Comparison of ENCODE assay signal across 11 mouse cellular contexts in genomic region chr6:73428618-73429336, GRCm38 (mm10). TPM values are rescaled to one million over a fixed set of nuclear protein-coding genes. Genes with fewer than 3 reads are reported as not detected.
DNase-seq lines count a peak whose midpoint lies in the region; ATAC-seq lines count a peak whose summit lies in the region.
"Had no signal": no experiment of that assay in that cellular context is flagged by ENCODE, and none has a peak within 500 bp of the region (broad histone marks: within the 10 kb centered on the region; RNA-seq: fewer than 3 reads in every experiment).

No protein-coding gene starts in this region.

- peak overlapping the region; percentile 34; the same call in 1 of the 2 replicates for H3K27ac ChIP-seq in kidney, embryonic 15.5 days
- no peak overlapping the region for H3K27ac ChIP-seq in forebrain, embryonic 15.5 days (replicated peaks)
- H3K27ac ChIP-seq in midbrain, embryonic 14.5 days (replicated peaks; ENCODE audit: low read depth, low read length): no peak overlapping the region

- peaks cover 12% of the 10 kb centered on the region for H3K4me1 ChIP-seq in kidney, embryonic 15.5 days
- H3K4me1 ChIP-seq in forebrain, embryonic 15.5 days: peaks cover 16% of the 10 kb centered on the region
- 0 out of 2 replicates have a peak, but pooled peaks cover 8% of the 10 kb centered on the region for H3K4me1 ChIP-seq in midbrain, embryonic 14.5 days (ENCODE audit: control insufficient read depth, insufficient read depth, low read length)

- no peaks in the 10 kb centered on the region for H3K36me3 ChIP-seq in kidney, embryonic 15.5 days
- H3K36me3 ChIP-seq in forebrain, embryonic 15.5 days: no peaks in the 10 kb centered on the region
- no peaks in the 10 kb centered on the region for H3K36me3 ChIP-seq in midbrain, embryonic 14.5 days (ENCODE audit: control insufficient read depth, insufficient read depth, low read length)

- no peak for DNase-seq in kidney, postnatal 25 days
- peak; percentile 23 for DNase-seq in cerebellum, adult 8-10 months
- DNase-seq in midbrain, embryonic 14.5 days: peak; percentile 41
- no peak for DNase-seq in urinary bladder, adult 2 months (ENCODE audit: low spot score)
- no peak for DNase-seq in thymus, postnatal 10 days (ENCODE audit: low spot score in 2 of 2)
- no peak for DNase-seq in thymus, postnatal 4 days
- DNase-seq: kidney, postnatal 36 days; lung, adult 18-20 months; right cerebral cortex, postnatal 25 days had no signal

- 21% methylated on average over 14 of the region's 14 CpGs for WGBS in kidney, embryonic 15.5 days
- WGBS in forebrain, embryonic 15.5 days: 22% methylated on average over 14 of the region's 14 CpGs
- 28% methylated on average over 14 of the region's 14 CpGs for WGBS in midbrain, embryonic 14.5 days

- no peak overlapping the region for H3K4me3 ChIP-seq in kidney, embryonic 15.5 days (replicated peaks)
- no peak overlapping the region for H3K4me3 ChIP-seq in forebrain, embryonic 15.5 days
- H3K4me3 ChIP-seq in midbrain, embryonic 14.5 days (replicated peaks; ENCODE audit: low read depth, low read length): no peak overlapping the region

- H3K9ac ChIP-seq in kidney, embryonic 15.5 days: no peak overlapping the region
- H3K9ac ChIP-seq in forebrain, embryonic 15.5 days (replicated peaks): no peak overlapping the region
- H3K9ac ChIP-seq in midbrain, embryonic 14.5 days (replicated peaks; ENCODE audit: low read length): 0 out of 2 replicates have a peak overlapping the region, but pooled peaks have one; percentile 21

- peak overlapping the region; percentile 34 for H3K4me2 ChIP-seq in kidney, embryonic 15.5 days
- H3K4me2 ChIP-seq in forebrain, embryonic 15.5 days (replicated peaks): no peak overlapping the region
- peak overlapping the region; percentile 18 for H3K4me2 ChIP-seq in midbrain, embryonic 14.5 days (ENCODE audit: low read length)

- H3K27me3 ChIP-seq in kidney, embryonic 15.5 days: no peaks in the 10 kb centered on the region
- no peaks in the 10 kb centered on the region for H3K27me3 ChIP-seq in forebrain, embryonic 15.5 days
- H3K27me3 ChIP-seq in midbrain, embryonic 14.5 days (ENCODE audit: control insufficient read depth, insufficient read depth, low read length): no peaks in the 10 kb centered on the region

- peak; percentile 61 for ATAC-seq in kidney, embryonic 15.5 days (replicated peaks; ENCODE audit: low FRiP score)
- ATAC-seq in forebrain, embryonic 15.5 days (replicated peaks): peak; percentile 61
- 0 out of 2 replicates have a peak, but pooled peaks have one; percentile 40 for ATAC-seq in midbrain, embryonic 14.5 days (ENCODE audit: low FRiP score, low TSS enrichment)

- no peaks in the 10 kb centered on the region for H3K9me3 ChIP-seq in kidney, embryonic 15.5 days (replicated peaks)
- H3K9me3 ChIP-seq in forebrain, embryonic 15.5 days: no peaks in the 10 kb centered on the region
- no peaks in the 10 kb centered on the region for H3K9me3 ChIP-seq in midbrain, embryonic 14.5 days (ENCODE audit: control insufficient read depth, low read length)

RNA-seq across cellular contexts. Expression of gene 4931417E11Rik, which starts 40.7 kb away (rescaled TPM):
- not detected in 2 replicates for polyA plus RNA-seq in kidney, embryonic 15.5 days (2015; fragmentation: Nextera tagmentation; extraction: Ambion mirVana)
- polyA plus RNA-seq in forebrain, embryonic 15.5 days (2015; fragmentation: Nextera tagmentation; extraction: Ambion mirVana): not detected in 2 replicates
- not detected in 2 replicates for polyA plus RNA-seq in midbrain, embryonic 14.5 days (2014; fragmentation: Nextera tagmentation; extraction: Ambion mirVana)
- not detected in 2 replicates for polyA plus RNA-seq in urinary bladder, adult 2 months (2012; rRNA removed)

Comparison
In these comparisons a context has a peak if more than half of its experiments do, and no peak if none do; other contexts are left out.
1. DNase-seq: peak in cerebellum, adult 8-10 months (single experiment) and midbrain, embryonic 14.5 days (single experiment); none in kidney, postnatal 25 days (0 of 2), urinary bladder, adult 2 months (single experiment), thymus, postnatal 10 days (0 of 2) and thymus, postnatal 4 days (single experiment).
2. Peak in every context shown above with its lines, with median percentiles within 50 percentile points of each other: ATAC-seq.